Mouse (Mus musculus) spleen, adult 2 months (tissue): ENCODE data around the gene Fam180a.

Experiments
- CTCF ChIP-seq: fragments of 200-500 bp; IDR thresholded peaks from 2 replicates; pipeline ENCODE4 v1.5.1; 2011; ENCODE audit warnings: mild to moderate bottlenecking, inconsistent platforms; ENCODE audit not compliant: insufficient read depth, insufficient read length, insufficient replicate concordance; ENCODE audit errors: extremely low read depth
- POLR2A ChIP-seq: fragments of 200-500 bp; IDR thresholded peaks from 2 replicates; pipeline ENCODE4 v1.6.1; 2011; ENCODE audit warnings: low read depth, low read length, inconsistent platforms

DNA sequence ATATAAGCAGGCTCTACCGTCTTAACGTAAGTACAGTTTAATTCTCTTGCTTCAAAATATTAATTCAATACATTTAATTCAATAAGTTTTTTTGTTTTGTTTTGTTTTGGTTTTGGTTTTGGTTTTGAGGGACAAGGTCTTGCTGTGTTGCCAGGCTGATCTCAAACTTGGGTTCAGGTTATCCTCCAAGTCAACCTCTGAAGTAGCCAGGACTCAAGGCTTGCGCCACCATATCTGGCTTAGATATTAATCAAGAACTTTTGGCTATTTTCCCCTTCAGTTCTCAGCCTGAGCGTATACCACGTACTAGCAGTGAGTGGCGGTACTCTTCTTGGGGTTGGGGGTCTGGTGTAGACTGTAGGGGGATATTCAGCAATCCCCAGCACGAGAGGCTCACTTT lies 23.4 kb downstream of the Fam180a start:
- no peak for TF ChIP-seq CTCF
- TF ChIP-seq POLR2A, result no peak
